Mouse (Mus musculus): ENCODE results near the gene Cdc42ep3. TPM values are rescaled to one million over a fixed set of nuclear protein-coding genes. Genes with fewer than 3 reads are reported as not detected.

The Cdc42ep3 gene
- 10 to 100 TPM; 31.3 to 35.3 TPM for total RNA-seq (2021)

GRCm38 (mm10) chr17:79354444-79355270 lies at the start of gene Cdc42ep3:
TSS of gene Cdc42ep3 (minus strand) at chr17:79355091.
- DNase-seq, result peak; percentile 84 to 86
- intact Hi-C loops (cut with DNase I), result loop anchor here (5.0 kb wide), 3 partner anchors 188 to 242 kb away; no protein-coding TSS in a partner anchor

- DNase-seq, result no peak
- intact Hi-C loops (cut with DNase I), result no loop called here
Observed at GRCm38 (mm10) chr17:79400356-79400755, 45.5 kb upstream of the Cdc42ep3 start.

- no peak for DNase-seq
- intact Hi-C loops (cut with DNase I), result no loop called here
Observed at GRCm38 (mm10) chr17:79398416-79398815, 43.5 kb upstream of the Cdc42ep3 start.

- intact Hi-C loops (cut with DNase I), result no loop called here
- DNase-seq, result no peak
Observed at GRCm38 (mm10) chr17:79394799-79395198, 39.9 kb upstream of the Cdc42ep3 start.

GRCm38 (mm10) chr17:79393886-79394285 lies 39.0 kb upstream of the Cdc42ep3 start:
- DNase-seq, result no peak
- intact Hi-C loops (cut with DNase I), result no loop called here

- no peak for DNase-seq
- intact Hi-C loops (cut with DNase I), result no loop called here
Observed at GRCm38 (mm10) chr17:79387465-79388066, 32.7 kb upstream of the Cdc42ep3 start.

- intact Hi-C loops (cut with DNase I), result no loop called here
- DNase-seq, result no peak
Observed at GRCm38 (mm10) chr17:79381485-79381884, 26.6 kb upstream of the Cdc42ep3 start.

GRCm38 (mm10) chr17:79379191-79379590 lies 24.3 kb upstream of the Cdc42ep3 start:
- DNase-seq, result no peak

GRCm38 (mm10) chr17:79376434-79377210 lies 21.7 kb upstream of the Cdc42ep3 start:
- intact Hi-C loops (cut with DNase I), result loop anchor here (5.0 kb wide), 1 partner anchor 191 kb away; no protein-coding TSS in a partner anchor
- no peak for DNase-seq

More at GRCm38 (mm10) chr17:79379191-79379590, 24.3 kb upstream of the Cdc42ep3 start:
- intact Hi-C loops (cut with DNase I), result loop anchor here (5.0 kb wide), 1 partner anchor 188 kb away; no protein-coding TSS in a partner anchor

- DNase-seq, result no peak
- intact Hi-C loops (cut with DNase I), result no loop called here
Observed at GRCm38 (mm10) chr17:79372973-79373372, 18.1 kb upstream of the Cdc42ep3 start.

GRCm38 (mm10) chr17:79364749-79365450 lies 10.0 kb upstream of the Cdc42ep3 start:
- no peak for DNase-seq
- intact Hi-C loops (cut with DNase I), result no loop called here

- intact Hi-C loops (cut with DNase I), result loop anchor here (2.0 to 5.0 kb wide), 2 partner anchors 115 to 186 kb away; no protein-coding TSS in a partner anchor
- DNase-seq, result peak in 1 of 2 experiments; percentile 55
Observed at GRCm38 (mm10) chr17:79356071-79356601, 1.2 kb upstream of the Cdc42ep3 start.

GRCm38 (mm10) chr17:79355271-79355991 lies 540 bp upstream of the Cdc42ep3 start:
- intact Hi-C loops (cut with DNase I), result loop anchor here (5.0 kb wide), 1 partner anchor 187 kb away; no protein-coding TSS in a partner anchor
- DNase-seq, result peak in 1 of 2 experiments; percentile 73

GRCm38 (mm10) chr17:79354174-79354443 lies 782 bp downstream of the Cdc42ep3 start:
- DNase-seq, result no peak
- intact Hi-C loops (cut with DNase I), result loop anchor here (5.0 kb wide), 2 partner anchors 213 to 242 kb away; no protein-coding TSS in a partner anchor

- intact Hi-C loops (cut with DNase I), result loop anchor here (2.0 to 5.0 kb wide), 3 partner anchors 21 to 241 kb away; no protein-coding TSS in a partner anchor
- peak in 1 of 2 experiments; percentile 50 for DNase-seq
Observed at GRCm38 (mm10) chr17:79353446-79354173, 1.3 kb downstream of the Cdc42ep3 start.

- intact Hi-C loops (cut with DNase I), result loop anchor here (5.0 kb wide), 2 partner anchors 217 to 238 kb away; no protein-coding TSS in a partner anchor
- no peak for DNase-seq
Observed at GRCm38 (mm10) chr17:79350751-79351191, 4.1 kb downstream of the Cdc42ep3 start.

- DNase-seq, result no peak
Observed at GRCm38 (mm10) chr17:79349371-79349770, 5.5 kb downstream of the Cdc42ep3 start.

GRCm38 (mm10) chr17:79347920-79348589 lies 6.8 kb downstream of the Cdc42ep3 start:
- DNase-seq, result no peak
- intact Hi-C loops (cut with DNase I), result no loop called here

More at GRCm38 (mm10) chr17:79349371-79349770, 5.5 kb downstream of the Cdc42ep3 start:
- intact Hi-C loops (cut with DNase I), result no loop called here

Data from heart, postnatal 36 days (tissue).